Mouse (Mus musculus): ENCODE results near the gene Ms4a4d.

DNA sequence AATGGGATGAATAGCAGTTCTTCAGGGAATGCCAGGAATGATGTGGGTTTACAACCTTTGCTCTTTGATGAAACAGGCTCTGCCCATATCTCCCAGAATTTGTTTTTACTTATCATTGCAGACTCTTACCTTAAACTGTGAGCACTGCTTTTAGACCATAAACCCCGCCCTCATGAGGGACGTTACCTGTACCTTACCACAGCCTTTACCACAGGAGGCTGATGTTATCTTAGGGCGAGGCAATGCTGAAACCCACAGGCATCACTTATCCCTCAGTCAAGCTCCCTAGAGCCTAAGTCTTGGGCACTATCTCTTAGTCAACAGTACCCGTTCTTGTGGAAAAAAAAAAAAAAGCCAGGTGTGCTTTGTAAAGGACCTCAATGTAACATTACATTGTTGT lies 19.8 kb upstream of the Ms4a4d start:
- TF ChIP-seq POLR2A (IDR thresholded peaks at IDR 0.05; ENCODE audit: insufficient read length, low read depth), result no peak
- no peak for TF ChIP-seq TCF12 (IDR thresholded peaks at IDR 0.05; ENCODE audit: insufficient read depth, poor library complexity, severe bottlenecking)
- TF ChIP-seq MAX (IDR thresholded peaks at IDR 0.05; ENCODE audit: low read depth), result no peak
- no peak for TF ChIP-seq MYOD1 (IDR thresholded peaks at IDR 0.05; ENCODE audit: control insufficient read depth in 1 of 3, insufficient read length in 2 of 3, low read depth in 2 of 3)
- TF ChIP-seq E2F4 (IDR thresholded peaks at IDR 0.05; ENCODE audit: insufficient read depth), result no peak
- no peak for TF ChIP-seq POLR2AphosphoS2 (IDR thresholded peaks at IDR 0.05; ENCODE audit: insufficient read length, low read depth)
- TF ChIP-seq USF1 (IDR thresholded peaks at IDR 0.05; ENCODE audit: low read depth), result no peak
- no peak for TF ChIP-seq MYOG (IDR thresholded peaks at IDR 0.05; ENCODE audit: control insufficient read depth in 1 of 3, insufficient read depth in 1 of 3, insufficient read length in 2 of 3, low read depth in 2 of 3)
- no peak for TF ChIP-seq TCF3 (IDR thresholded peaks at IDR 0.05; ENCODE audit: insufficient read length, low read depth)

Measured in myocyte (in vitro differentiated cells).